Comparison of ENCODE assay signal across 1 mouse cellular context in the genomic region with DNA sequence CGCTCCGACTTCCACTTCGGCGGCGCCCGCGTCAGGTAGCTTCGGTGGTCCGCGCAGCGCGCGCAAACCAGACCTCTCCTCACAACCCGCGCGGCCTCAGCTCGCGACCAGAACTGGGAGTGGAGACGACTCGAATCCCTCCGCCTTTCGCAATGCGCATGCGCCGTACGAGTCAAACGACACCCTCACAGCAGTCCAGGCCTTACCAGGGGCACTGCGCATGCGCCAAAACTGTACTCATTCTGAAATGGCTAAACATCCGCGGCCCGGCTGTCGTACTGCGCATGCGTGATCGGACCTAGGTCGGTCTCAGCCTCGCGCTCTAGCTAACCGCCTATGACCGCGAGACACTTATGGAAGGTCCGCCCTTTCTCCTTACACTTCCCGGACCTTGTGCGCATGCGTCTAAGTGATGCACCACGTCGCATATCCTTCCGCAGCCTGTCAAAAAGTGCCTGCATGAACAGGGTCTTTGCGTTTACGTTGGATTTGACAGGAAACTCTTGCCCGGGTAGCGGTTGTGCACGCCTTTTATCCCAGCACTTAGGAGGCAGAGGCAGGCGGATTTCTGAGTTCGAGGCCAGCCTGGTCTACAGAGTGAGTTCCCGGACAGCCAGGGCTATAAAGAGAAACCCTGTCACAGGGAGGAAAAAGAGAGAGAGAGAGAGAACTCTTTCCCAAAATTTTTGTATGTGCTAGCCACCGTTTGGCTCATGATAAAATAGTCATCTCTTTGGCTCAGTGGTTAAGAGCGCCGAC.
TF ChIP-seq lines count a peak whose summit lies in the region.

A gene (minus strand): TSS at position 165 of the 759 bp plus-strand sequence.

TF ChIP-seq in MEL, 35 proteins besides CTCF, POLR2A, EP300 and RAD21 (continued from another document):
- TF ChIP-seq BHLHE40 (IDR thresholded peaks at IDR 0.05; ENCODE audit: borderline replicate concordance, low read depth, low read length), result no peak
- TF ChIP-seq GABPA (IDR thresholded peaks at IDR 0.05; ENCODE audit: low read depth, low read length), result no peak
- 0 out of 2 replicates have a peak, but pooled peaks have one; percentile 39 for TF ChIP-seq ZKSCAN1 (IDR thresholded peaks at IDR 0.05; ENCODE audit: low read depth, low read length)
- TF ChIP-seq ZNF384 (IDR thresholded peaks at IDR 0.05; ENCODE audit: low read depth, low read length), result no peak
